17 mouse cellular contexts compared by ENCODE assay signal in genomic region chr4:85854507-85854906, GRCm38 (mm10).
DNase-seq lines count a peak whose midpoint lies in the region; ATAC-seq lines count a peak whose summit lies in the region.
"Had no signal": no experiment of that assay in that cellular context is flagged by ENCODE, and none has a peak within 500 bp of the region (broad histone marks: within the 10 kb centered on the region; RNA-seq: fewer than 3 reads in every experiment).

No protein-coding gene starts in this region.

- H3K4me1 ChIP-seq in forebrain, embryonic 13.5 days: no peaks in the 10 kb centered on the region
- peaks cover 5% of the 10 kb centered on the region; the same call in 1 of the 2 replicates for H3K4me1 ChIP-seq in forebrain, embryonic 15.5 days
- no peaks in the 10 kb centered on the region for H3K4me1 ChIP-seq in lung, embryonic 15.5 days
- H3K4me1 ChIP-seq: heart, embryonic 15.5 days; midbrain, embryonic 13.5 days had no signal

- no peak overlapping the region for H3K4me3 ChIP-seq in forebrain, embryonic 13.5 days
- H3K4me3 ChIP-seq in forebrain, embryonic 15.5 days: no peak overlapping the region
- no peak overlapping the region for H3K4me3 ChIP-seq in lung, embryonic 15.5 days
- H3K4me3 ChIP-seq: heart, embryonic 15.5 days; midbrain, embryonic 13.5 days had no signal

- H3K27me3 ChIP-seq in forebrain, embryonic 13.5 days: no peaks in the 10 kb centered on the region
- H3K27me3 ChIP-seq in forebrain, embryonic 15.5 days: no peaks in the 10 kb centered on the region
- no peaks in the 10 kb centered on the region for H3K27me3 ChIP-seq in lung, embryonic 15.5 days
- H3K27me3 ChIP-seq: heart, embryonic 15.5 days; midbrain, embryonic 13.5 days had no signal

- no peak overlapping the region for H3K9ac ChIP-seq in forebrain, embryonic 13.5 days
- H3K9ac ChIP-seq in forebrain, embryonic 15.5 days (replicated peaks): no peak overlapping the region
- no peak overlapping the region for H3K9ac ChIP-seq in lung, embryonic 15.5 days
- H3K9ac ChIP-seq: heart, embryonic 15.5 days; midbrain, embryonic 13.5 days had no signal

- H3K27ac ChIP-seq in forebrain, embryonic 13.5 days: no peak overlapping the region
- H3K27ac ChIP-seq in forebrain, embryonic 15.5 days (replicated peaks): no peak overlapping the region
- no peak overlapping the region for H3K27ac ChIP-seq in lung, embryonic 15.5 days
- H3K27ac ChIP-seq: heart, embryonic 15.5 days; midbrain, embryonic 13.5 days had no signal

- no peaks in the 10 kb centered on the region for H3K36me3 ChIP-seq in forebrain, embryonic 13.5 days (ENCODE audit: poor library complexity, severe bottlenecking)
- H3K36me3 ChIP-seq in forebrain, embryonic 15.5 days: no peaks in the 10 kb centered on the region
- no peaks in the 10 kb centered on the region for H3K36me3 ChIP-seq in lung, embryonic 15.5 days
- H3K36me3 ChIP-seq: heart, embryonic 15.5 days; midbrain, embryonic 13.5 days had no signal

- WGBS in forebrain, embryonic 13.5 days: 69% methylated on average over 8 of the region's 8 CpGs
- WGBS in forebrain, embryonic 15.5 days: 47% methylated on average over 8 of the region's 8 CpGs
- WGBS in lung, embryonic 15.5 days: 34% methylated on average over 8 of the region's 8 CpGs

- no peaks in the 10 kb centered on the region for H3K9me3 ChIP-seq in forebrain, embryonic 13.5 days (replicated peaks)
- no peaks in the 10 kb centered on the region for H3K9me3 ChIP-seq in forebrain, embryonic 15.5 days
- no peaks in the 10 kb centered on the region for H3K9me3 ChIP-seq in lung, embryonic 15.5 days
- H3K9me3 ChIP-seq: heart, embryonic 15.5 days; midbrain, embryonic 13.5 days had no signal

- ATAC-seq in forebrain, embryonic 13.5 days: 0 out of 2 replicates have a peak, but pooled peaks have one; percentile 45
- no peak for ATAC-seq in forebrain, embryonic 15.5 days (replicated peaks)
- peak; percentile 31; the same call in 1 of the 2 replicates for ATAC-seq in lung, embryonic 15.5 days (ENCODE audit: borderline replicate concordance, extremely low read depth, low FRiP score, low TSS enrichment)
- ATAC-seq: inflammation-experienced regulatory T-cells, adult 6 months; midbrain, embryonic 13.5 days had no signal

- DNase-seq in heart, postnatal 4 days: peak; percentile 5
- DNase-seq in heart, postnatal 14 days: no peak
- DNase-seq in lung, postnatal 4 days: no peak
- DNase-seq in lung, postnatal 10 days: peak; percentile 18
- no peak for DNase-seq in thymus, postnatal 10 days (ENCODE audit: low spot score in 2 of 2)
- DNase-seq: adrenal gland, adult 8-10 months; cerebellum, adult 11-12 months; gastrocnemius, postnatal 25 days; kidney, adult 8-10 months; right cerebral cortex, adult 18-20 months had no signal

- H3K4me2 ChIP-seq in forebrain, embryonic 13.5 days: no peak overlapping the region
- no peak overlapping the region for H3K4me2 ChIP-seq in forebrain, embryonic 15.5 days (replicated peaks)
- H3K4me2 ChIP-seq in lung, embryonic 15.5 days: peak overlapping the region; percentile 21; the same call in 1 of the 2 replicates
- H3K4me2 ChIP-seq: heart, embryonic 15.5 days; liver, embryonic 11.5 days; midbrain, embryonic 13.5 days had no signal

- intact Hi-C loops in heart, postnatal 14 days (cut with DNase I): no loop called here

Comparison
In these comparisons a context has a peak if more than half of its experiments do, and no peak if none do; other contexts are left out.
1. DNase-seq: peak in heart, postnatal 4 days (single experiment) and lung, postnatal 10 days (single experiment); none in heart, postnatal 14 days (0 of 2), lung, postnatal 4 days (0 of 2) and thymus, postnatal 10 days (0 of 2).